In the genomic region with DNA sequence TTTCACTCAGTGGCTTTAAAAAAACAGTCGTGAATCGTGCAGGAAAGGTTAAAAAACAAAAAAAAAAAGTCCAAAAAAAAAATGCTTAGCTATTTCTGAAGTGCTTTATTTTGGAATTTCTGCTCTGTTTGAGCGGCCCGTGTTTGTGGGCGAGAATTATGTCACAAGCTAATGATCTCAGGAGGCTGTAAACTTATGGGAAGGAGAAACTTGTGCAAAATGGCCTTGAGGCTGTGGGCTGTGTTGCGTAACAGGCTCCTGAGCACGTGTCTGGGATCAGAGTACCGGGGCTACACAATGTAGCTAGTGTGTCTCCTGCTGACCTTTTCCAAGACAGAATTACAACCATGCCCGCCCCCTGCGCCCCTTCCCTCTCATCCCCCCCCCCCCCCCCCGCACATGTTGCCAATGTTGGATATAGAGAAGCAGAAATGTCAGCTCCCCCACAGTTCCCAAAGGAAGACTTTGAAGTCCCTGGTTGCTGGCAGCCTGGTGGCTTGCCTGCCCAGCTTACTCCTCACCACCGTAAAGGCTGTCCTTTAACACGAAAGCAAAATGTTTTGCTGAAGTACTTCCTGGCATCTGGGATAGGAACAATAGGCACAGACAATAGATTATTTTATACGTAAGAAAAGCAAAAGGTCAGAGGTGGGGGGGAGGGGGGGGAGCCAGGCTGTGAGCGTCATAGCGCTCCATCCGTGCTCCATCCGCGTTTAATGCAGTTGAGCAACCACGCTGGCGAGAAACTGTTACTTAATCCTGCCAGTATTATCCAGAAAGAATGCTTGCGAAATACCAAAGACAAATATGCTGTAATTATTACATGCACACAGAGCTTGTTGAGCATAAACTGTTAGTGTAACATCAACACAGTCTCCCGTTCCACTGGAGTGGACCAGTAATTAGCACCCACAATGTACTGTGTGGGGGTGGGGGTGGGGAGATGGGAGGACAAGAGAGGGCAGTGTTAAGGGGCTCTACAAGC, we compare ENCODE assay signal across 8 mouse cellular contexts.
DNase-seq lines count a peak whose midpoint lies in the region; ATAC-seq and TF ChIP-seq lines count a peak whose summit lies in the region.

No protein-coding gene starts in this region.

- no peaks in the 10 kb centered on the region for H3K79me2 ChIP-seq in CH12.LX (replicated peaks; ENCODE audit: control insufficient read depth, extremely low read depth, insufficient read depth, poor library complexity, severe bottlenecking)

- no peak overlapping the region for H3K4me2 ChIP-seq in CH12.LX (ENCODE audit: insufficient read depth, low read depth, poor library complexity, severe bottlenecking)
- 0 out of 2 replicates have a peak overlapping the region, but pooled peaks have one; percentile 1 for H3K4me2 ChIP-seq in lung, postnatal 0 days (replicated peaks; ENCODE audit: low read depth, low read length)

- H3K4me1 ChIP-seq in CH12.LX (ENCODE audit: control insufficient read depth in 1 of 2, insufficient read depth in 2 of 2), result peaks cover 15 to 34% of the 10 kb centered on the region in 2 experiments
- peaks cover 10% of the 10 kb centered on the region for H3K4me1 ChIP-seq in kidney, adult 2 months (ENCODE audit: control insufficient read depth, insufficient read depth, low read length)
- peaks cover 30% of the 10 kb centered on the region; the same call in 1 of the 2 replicates for H3K4me1 ChIP-seq in lung, postnatal 0 days (ENCODE audit: insufficient read depth, low read depth, low read length)

- TF ChIP-seq POLR2A in CH12.LX (IDR thresholded peaks at IDR 0.05; ENCODE audit: low read depth, low read length), result no peak
- no peak for TF ChIP-seq POLR2A in kidney, adult 2 months (IDR thresholded peaks at IDR 0.05; ENCODE audit: low read depth, low read length)

- H3K27me3 ChIP-seq in CH12.LX (replicated peaks), result no peaks in the 10 kb centered on the region
- no peaks in the 10 kb centered on the region for H3K27me3 ChIP-seq in kidney, adult 2 months (replicated peaks; ENCODE audit: control insufficient read depth, insufficient read depth, low read length)
- no peaks in the 10 kb centered on the region for H3K27me3 ChIP-seq in lung, postnatal 0 days (replicated peaks; ENCODE audit: insufficient read depth, low read length)

- TF ChIP-seq CTCF in CH12.LX (conservative IDR thresholded peaks at IDR 0.05 in 1 of 2, IDR thresholded peaks at IDR 0.05 in 1 of 2; ENCODE audit: low read depth in 2 of 2, low read length in 2 of 2), result no peak
- TF ChIP-seq CTCF in kidney, adult 2 months (conservative IDR thresholded peaks at IDR 0.05; ENCODE audit: insufficient read depth, insufficient read length, low read depth, low read length), result no peak
- no peak for TF ChIP-seq CTCF in lung, postnatal 0 days (IDR thresholded peaks at IDR 0.05)

- in situ Hi-C loops in CH12.LX (cut with MboI; ENCODE audit: low pct_ligation_motif_present, low pct_unique_long_range_greater_than_20kb, low sequenced_read_pairs), result no loop called here

- peak; percentile 81 for ATAC-seq in lung, postnatal 0 days
- no peak for ATAC-seq in megakaryocyte-erythroid progenitor cell, adult 5-6 weeks (replicated peaks; ENCODE audit: low FRiP score, low TSS enrichment, poor library complexity, severe bottlenecking)

- TF ChIP-seq RAD21 in CH12.LX (IDR thresholded peaks at IDR 0.05; ENCODE audit: low read depth, low read length), result no peak

- H3K9ac ChIP-seq in CH12.LX (ENCODE audit: insufficient read depth, low read depth), result no peak overlapping the region
- H3K9ac ChIP-seq in lung, postnatal 0 days (replicated peaks; ENCODE audit: low read depth), result no peak overlapping the region

- no peak overlapping the region for H3K27ac ChIP-seq in CH12.LX (ENCODE audit: insufficient read depth, low read depth)
- H3K27ac ChIP-seq in kidney, adult 2 months (ENCODE audit: insufficient read depth, low read depth, low read length), result peak overlapping the region; percentile 74; the same call in 1 of the 2 replicates
- H3K27ac ChIP-seq in lung, postnatal 0 days (ENCODE audit: low read length), result peak overlapping the region; percentile 85

- dilution Hi-C loops in CH12.LX (cut with MboI; ENCODE audit: extremely low pct_ligation_motif_present, extremely low pct_unique_long_range_greater_than_20kb, low sequenced_read_pairs), result no loop called here

- no peak for DNase-seq in CH12.LX (ENCODE audit: extremely low read depth)
- DNase-seq in brain, adult 2 months (ENCODE audit: low read depth, low spot score), result peak; percentile 63
- DNase-seq in heart, adult 8-10 months (ENCODE audit: low spot score), result peak; percentile 60
- peak; percentile 86 for DNase-seq in kidney, adult 2 months
- peak; percentile 98 for DNase-seq in lung, postnatal 0 days (ENCODE audit: low spot score)
- DNase-seq in ovary, postnatal 36 days (ENCODE audit: low spot score), result peak; percentile 51
- DNase-seq in left cerebral cortex, adult 9 months (ENCODE audit: low spot score in 2 of 2), result no peak

- 6% methylated on average over 23 of the region's 23 CpGs for WGBS in kidney, adult 2 months
- 5% methylated on average over 22 of the region's 23 CpGs for WGBS in lung, postnatal 0 days

- no peaks in the 10 kb centered on the region for H3K36me3 ChIP-seq in CH12.LX (replicated peaks in 1 of 2; ENCODE audit: control insufficient read depth in 1 of 2, insufficient read depth in 1 of 2, low read length in 1 of 2)
- H3K36me3 ChIP-seq in kidney, adult 2 months (ENCODE audit: control insufficient read depth, insufficient read depth, low read length), result no peaks in the 10 kb centered on the region
- H3K36me3 ChIP-seq in lung, postnatal 0 days (ENCODE audit: insufficient read depth, low read length), result no peaks in the 10 kb centered on the region

- TF ChIP-seq EP300 in CH12.LX (IDR thresholded peaks at IDR 0.05; ENCODE audit: low read length), result no peak
- TF ChIP-seq EP300 in lung, postnatal 0 days (IDR thresholded peaks at IDR 0.05), result peak; percentile 95

- H3K9me3 ChIP-seq in CH12.LX (replicated peaks; ENCODE audit: low read length), result no peaks in the 10 kb centered on the region
- H3K9me3 ChIP-seq in lung, postnatal 0 days (ENCODE audit: low read length), result no peaks in the 10 kb centered on the region

- H3K4me3 ChIP-seq in CH12.LX (replicated peaks in 1 of 3; ENCODE audit: low read depth in 2 of 3, low read length in 2 of 3, poor library complexity in 1 of 3), result no peak overlapping the region
- no peak overlapping the region for H3K4me3 ChIP-seq in kidney, adult 2 months (ENCODE audit: insufficient read depth, low read depth, low read length)
- H3K4me3 ChIP-seq in lung, postnatal 0 days (ENCODE audit: low read depth, low read length), result no peak overlapping the region

TF ChIP-seq in CH12.LX, 34 proteins besides CTCF, POLR2A, EP300 and RAD21:
- TF ChIP-seq BHLHE40 (IDR thresholded peaks at IDR 0.05; ENCODE audit: low read depth, low read length) (peak; percentile 68), TCF12 (IDR thresholded peaks at IDR 0.05; ENCODE audit: low read depth, low read length) (no peak), ZNF384 (IDR thresholded peaks at IDR 0.05; ENCODE audit: low read depth, low read length) (peak; percentile 76)
TF ChIP-seq in CH12.LX: peak in this region for 2.

Comparison
In these comparisons a context has a peak if more than half of its experiments do, and no peak if none do; other contexts are left out.
1. DNase-seq: peak in brain, adult 2 months (single experiment), heart, adult 8-10 months (single experiment), kidney, adult 2 months (single experiment), lung, postnatal 0 days (single experiment) and ovary, postnatal 36 days (single experiment); none in CH12.LX (single experiment) and left cerebral cortex, adult 9 months (0 of 2).